Mouse (Mus musculus) megakaryocyte, embryonic 14.5 days (primary cell): Measurements from ENCODE around the gene Il21r.

Experiments used
- FLI1 ChIP-seq: IDR thresholded peaks from 2 replicates; pipeline ENCODE4 v1.6.1; 2012; ENCODE audit warnings: low read length, inconsistent platforms, mixed read lengths
- GATA1 ChIP-seq: IDR thresholded peaks from 3 replicates; pipeline ENCODE4 v1.6.1; 2012; ENCODE audit warnings: mixed read lengths, low read length, inconsistent platforms, borderline replicate concordance

- TF ChIP-seq GATA1, result no peak
- no peak for TF ChIP-seq FLI1
Measured at GRCm38 (mm10) chr7:125607384-125608182, 4.4 kb downstream of the Il21r start.
